Mouse (Mus musculus) thymus, postnatal 4 days (tissue): ENCODE results near the gene Dis3l2.

Experiments
- DNase-seq: peaks from one replicate; pipeline ENCODE4 v3.0.0; 2021

Dis3l2 gene

GRCm38 (mm10) chr1:87021584-87021983 lies 318.0 kb downstream of the Dis3l2 start:
- DNase-seq: no peak

- no peak for DNase-seq
These were observed 319.9 kb downstream of the Dis3l2 start for GRCm38 (mm10) chr1:87023291-87024170.

- no peak for DNase-seq
These were observed 321.4 kb downstream of the Dis3l2 start for GRCm38 (mm10) chr1:87025021-87025420.

- DNase-seq: no peak
These were observed 325.2 kb downstream of the Dis3l2 start for GRCm38 (mm10) chr1:87028786-87029185.

GRCm38 (mm10) chr1:87030652-87031051 lies 327.0 kb downstream of the Dis3l2 start:
- DNase-seq: no peak

GRCm38 (mm10) chr1:87032466-87032865 lies 328.9 kb downstream of the Dis3l2 start:
- DNase-seq: no peak

GRCm38 (mm10) chr1:87035532-87036161 lies 332.0 kb downstream of the Dis3l2 start:
- no peak for DNase-seq

- DNase-seq: no peak
These were observed 332.7 kb downstream of the Dis3l2 start for GRCm38 (mm10) chr1:87036334-87036733.

- DNase-seq: no peak
These were observed 335.0 kb downstream of the Dis3l2 start for GRCm38 (mm10) chr1:87038477-87039070.

- peak; percentile 87 for DNase-seq
These were observed 337.5 kb downstream of the Dis3l2 start for GRCm38 (mm10) chr1:87041119-87041518.

- peak; percentile 82 for DNase-seq
These were observed 338.3 kb downstream of the Dis3l2 start for GRCm38 (mm10) chr1:87041814-87042438.

- no peak for DNase-seq
These were observed 346.5 kb downstream of the Dis3l2 start for GRCm38 (mm10) chr1:87050072-87050471.

GRCm38 (mm10) chr1:87050700-87051099 lies 347.1 kb downstream of the Dis3l2 start:
- DNase-seq: no peak

- DNase-seq: no peak
These were observed 347.8 kb downstream of the Dis3l2 start for GRCm38 (mm10) chr1:87051369-87051768.

- no peak for DNase-seq
These were observed 353.5 kb downstream of the Dis3l2 start for GRCm38 (mm10) chr1:87057075-87057474.

- no peak for DNase-seq
These were observed 355.5 kb downstream of the Dis3l2 start for GRCm38 (mm10) chr1:87059042-87059665.

GRCm38 (mm10) chr1:87060913-87061312 lies 357.3 kb downstream of the Dis3l2 start:
- no peak for DNase-seq

GRCm38 (mm10) chr1:87070720-87071119 lies 367.1 kb downstream of the Dis3l2 start:
- DNase-seq: peak; percentile 81

GRCm38 (mm10) chr1:87073776-87074175 lies 370.2 kb downstream of the Dis3l2 start:
- no peak for DNase-seq

- no peak for DNase-seq
These were observed 382.6 kb downstream of the Dis3l2 start for GRCm38 (mm10) chr1:87086196-87086595.

- no peak for DNase-seq
These were observed 383.4 kb downstream of the Dis3l2 start for GRCm38 (mm10) chr1:87086964-87087363.

GRCm38 (mm10) chr1:87089251-87089650 lies 385.6 kb downstream of the Dis3l2 start:
- no peak for DNase-seq

GRCm38 (mm10) chr1:87089828-87090227 lies 386.2 kb downstream of the Dis3l2 start, which contains the start of gene Alppl2:
Gene Alppl2, minus strand, starts transcription at chr1:87089928.
- no peak for DNase-seq
